Mouse (Mus musculus) bone marrow, adult 2 months (tissue): Measurements from ENCODE around the gene Fcmr.

Experiments
- CTCF ChIP-seq: fragments of 200-500 bp; IDR thresholded peaks from 2 replicates; pipeline ENCODE4 v1.5.1; 2011; ENCODE audit warnings: low read length, control low read depth; ENCODE audit not compliant: control insufficient read depth, insufficient read depth
- POLR2A ChIP-seq: fragments of 200-500 bp; IDR thresholded peaks from 2 replicates; pipeline ENCODE4 v1.6.1; 2011; ENCODE audit warnings: low read depth, mild to moderate bottlenecking, control low read depth, low read length, borderline replicate concordance; ENCODE audit not compliant: control insufficient read depth

GRCm38 (mm10) chr1:130872912-130873311 is 7.4 kb downstream of the Fcmr start:
- TF ChIP-seq CTCF (no peak), POLR2A (no peak)
